Mouse (Mus musculus): ENCODE results near the gene Tex13a. TPM values are rescaled to one million over a fixed set of nuclear protein-coding genes. Genes with fewer than 3 reads are reported as not detected.

Tex13a gene
- not detected in 2 replicates for polyA plus RNA-seq (2012; ENCODE audit: insufficient read depth, insufficient read length, low replicate concordance, missing spikeins)

- Histone ChIP-seq H3K27ac (ENCODE audit: insufficient read depth, low read depth, low read length) (no peak within 1 kb of the TSS), H3K4me1 (ENCODE audit: control insufficient read depth, insufficient read depth, low read length) (no peaks in the 10 kb centered on the region), H3K4me3 (ENCODE audit: insufficient read depth, low read depth, low read length) (no peak within 1 kb of the TSS)
- no peak for TF ChIP-seq CTCF (IDR thresholded peaks at IDR 0.05; ENCODE audit: insufficient read depth, low read depth, low read length)
- TF ChIP-seq POLR2A (IDR thresholded peaks at IDR 0.05; ENCODE audit: insufficient read depth, low read depth, low read length) = no peak
- WGBS = 81% methylated on average over 3 of the region's 3 CpGs
These were observed at the start of gene Tex13a for GRCm38 (mm10) chrX:138209480-138209879. Tex13a (minus strand) TSS chrX:138209580.

- 68% methylated on average over 4 of the region's 4 CpGs for WGBS
- Histone ChIP-seq H3K27ac (ENCODE audit: insufficient read depth, low read depth, low read length) (no peak overlapping the region), H3K4me1 (ENCODE audit: control insufficient read depth, insufficient read depth, low read length) (no peaks in the 10 kb centered on the region), H3K4me3 (ENCODE audit: insufficient read depth, low read depth, low read length) (no peak overlapping the region)
- TF ChIP-seq POLR2A (IDR thresholded peaks at IDR 0.05; ENCODE audit: insufficient read depth, low read depth, low read length) = no peak
- TF ChIP-seq CTCF (IDR thresholded peaks at IDR 0.05; ENCODE audit: insufficient read depth, low read depth, low read length) = no peak
These were observed 25.2 kb upstream of the Tex13a start for GRCm38 (mm10) chrX:138234626-138235025.

- Histone ChIP-seq H3K27ac (ENCODE audit: insufficient read depth, low read depth, low read length) (no peak overlapping the region), H3K4me1 (ENCODE audit: control insufficient read depth, insufficient read depth, low read length) (no peaks in the 10 kb centered on the region), H3K4me3 (ENCODE audit: insufficient read depth, low read depth, low read length) (no peak overlapping the region)
- WGBS = 16% methylated on average over 3 of the region's 3 CpGs
- no peak for TF ChIP-seq POLR2A (IDR thresholded peaks at IDR 0.05; ENCODE audit: insufficient read depth, low read depth, low read length)
- no peak for TF ChIP-seq CTCF (IDR thresholded peaks at IDR 0.05; ENCODE audit: insufficient read depth, low read depth, low read length)
These were observed 39.2 kb downstream of the Tex13a start for GRCm38 (mm10) chrX:138170146-138170545.
